Mouse (Mus musculus) neural tube, embryonic 14.5 days (tissue): ENCODE data around the gene Oaf. TPM values are rescaled to one million over a fixed set of nuclear protein-coding genes. Genes with fewer than 3 reads are reported as not detected.

Source experiments
- ATAC-seq: fragments of 200-750 bp; cut with Nextera tagmentation; 2 replicates; pipeline ENCODE4 v1.8.0; 2017; ENCODE audit warnings: low read depth, mild to moderate bottlenecking, moderate TSS enrichment, moderate library complexity
- H3K27ac ChIP-seq: fragments of 300-500 bp; sonication (generic); 2 replicates; pipeline ENCODE4 v1.5.1; 2014; ENCODE audit warnings: low read depth, mild to moderate bottlenecking, control low read depth, low read length, moderate library complexity, mixed read lengths
- H3K27me3 ChIP-seq: fragments of 300-500 bp; sonication (generic); 2 replicates; pipeline ENCODE4 v1.6.1; 2014; ENCODE audit warnings: low read length; ENCODE audit not compliant: control insufficient read depth, insufficient read depth
- H3K36me3 ChIP-seq: fragments of 300-500 bp; sonication (generic); 2 replicates; pipeline ENCODE4 v1.6.1; 2014; ENCODE audit warnings: low read length, mixed read lengths; ENCODE audit not compliant: control insufficient read depth, insufficient read depth
- H3K4me1 ChIP-seq: fragments of 300-500 bp; sonication (generic); 2 replicates; pipeline ENCODE4 v1.6.1; 2014; ENCODE audit warnings: low read length; ENCODE audit not compliant: control insufficient read depth, insufficient read depth
- H3K4me2 ChIP-seq: fragments of 300-500 bp; sonication (generic); 2 replicates; pipeline ENCODE4 v1.6.1; 2014; ENCODE audit warnings: mild to moderate bottlenecking, low read depth, low read length, control low read depth
- H3K4me3 ChIP-seq: fragments of 300-500 bp; sonication (generic); 2 replicates; pipeline ENCODE4 v1.5.1; 2014; ENCODE audit warnings: low read depth, low read length, control low read depth, mixed read lengths
- H3K9ac ChIP-seq: fragments of 300-500 bp; sonication (generic); replicated peaks from 2 replicates; pipeline ENCODE4 v1.6.1; 2014; ENCODE audit warnings: low read depth, mild to moderate bottlenecking, control low read depth, low read length, mixed read lengths
- H3K9me3 ChIP-seq: fragments of 300-500 bp; sonication (generic); 2 replicates; pipeline ENCODE4 v1.6.1; 2016; ENCODE audit warnings: low read length; ENCODE audit not compliant: control insufficient read depth
- WGBS: fragments of 180-500 bp; shearing (Covaris S2); extraction: QIAGEN DNeasy Blood & Tissue Kit; methylation state at CpG from one replicate; pipeline ENCODE4 v1.1.7; 2014; 5-methylcytosine and 5-hydroxymethylcytosine counted together
- polyA plus RNA-seq: library from polyadenylated mRNA; unstranded; fragments of >200 nt; fragmentation: Nextera tagmentation; extraction: Ambion mirVana; gene quantifications from 2 replicates; pipeline ENCODE4 v1.2.1, GENCODE M21; 2014

The Oaf gene
- polyA plus RNA-seq, 1 experiment from 2014 or later = 2.3 TPM

DNA sequence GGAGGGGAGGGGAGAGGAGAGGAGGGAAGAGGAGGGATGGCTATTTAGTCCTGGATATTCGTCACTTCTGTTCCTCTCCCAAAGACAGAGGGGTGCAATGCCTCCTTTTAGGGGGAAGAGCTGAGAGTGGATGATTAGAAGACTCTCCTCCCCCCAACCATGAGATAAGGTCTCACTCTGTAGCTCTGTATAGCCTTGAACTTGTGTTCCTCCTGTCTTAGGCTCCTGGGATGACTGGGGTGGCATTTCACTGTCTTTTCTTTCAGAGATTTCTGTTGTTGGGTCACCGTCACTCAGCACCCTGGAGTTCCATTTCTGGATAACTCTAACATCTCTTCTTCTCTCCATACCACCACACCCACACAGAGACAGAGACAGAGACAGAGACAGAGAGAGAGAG lies 1.5 kb downstream of the Oaf start:
- no peak overlapping the region for H3K27ac ChIP-seq
- WGBS = 49% methylated on average over 2 of the region's 2 CpGs
- H3K4me3 ChIP-seq = peak overlapping the region; percentile 50; the same call in 1 of the 2 replicates
- H3K36me3 ChIP-seq = no peaks in the 10 kb centered on the region
- peaks cover 17% of the 10 kb centered on the region for H3K27me3 ChIP-seq
- peak overlapping the region; percentile 7; the same call in 1 of the 2 replicates for H3K4me2 ChIP-seq
- ATAC-seq = no peak
- H3K9ac ChIP-seq = no peak overlapping the region
- no peaks in the 10 kb centered on the region for H3K9me3 ChIP-seq
- H3K4me1 ChIP-seq = peaks cover 4% of the 10 kb centered on the region; the same call in 1 of the 2 replicates

DNA sequence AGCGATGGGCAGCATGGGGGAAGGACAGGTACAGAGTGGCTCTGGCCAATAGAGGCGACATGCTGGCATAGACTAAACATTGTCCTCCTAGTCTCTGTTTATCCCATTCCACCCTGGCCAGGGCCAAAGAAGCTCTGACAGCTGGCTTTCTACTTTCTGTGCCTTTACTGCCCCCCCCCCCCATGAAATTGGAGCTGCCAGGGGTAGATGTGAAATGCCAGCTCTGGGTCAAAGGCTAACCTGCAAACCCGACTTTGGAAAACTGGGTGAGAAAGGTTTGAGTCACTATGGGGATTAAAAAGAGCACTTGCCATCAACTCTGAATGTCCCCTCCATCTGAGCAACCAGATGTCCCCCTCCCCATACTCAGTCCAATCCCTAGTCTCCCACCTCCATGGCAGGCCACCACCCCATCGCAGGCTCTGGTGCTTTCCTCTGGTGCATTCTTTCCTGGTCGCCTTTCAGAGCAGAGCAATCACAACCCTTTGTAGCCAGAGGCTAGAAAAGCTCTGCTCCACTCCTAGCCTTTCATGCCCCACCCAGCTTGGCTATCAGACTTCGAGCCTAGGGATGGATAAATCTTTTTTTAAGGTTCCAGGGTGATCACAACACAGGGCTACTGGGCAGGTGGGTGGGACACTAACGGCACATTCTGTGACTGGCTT lies 2.5 kb downstream of the Oaf start:
- H3K4me3 ChIP-seq = no peak overlapping the region
- no peaks in the 10 kb centered on the region for H3K36me3 ChIP-seq
- H3K9me3 ChIP-seq = no peaks in the 10 kb centered on the region
- no peak overlapping the region for H3K4me2 ChIP-seq
- H3K27ac ChIP-seq = no peak overlapping the region
- H3K9ac ChIP-seq = no peak overlapping the region
- 52% methylated on average over 7 of the region's 7 CpGs for WGBS
- H3K27me3 ChIP-seq = peaks cover 17% of the 10 kb centered on the region
- ATAC-seq = no peak
- peaks cover 4% of the 10 kb centered on the region; the same call in 1 of the 2 replicates for H3K4me1 ChIP-seq

DNA sequence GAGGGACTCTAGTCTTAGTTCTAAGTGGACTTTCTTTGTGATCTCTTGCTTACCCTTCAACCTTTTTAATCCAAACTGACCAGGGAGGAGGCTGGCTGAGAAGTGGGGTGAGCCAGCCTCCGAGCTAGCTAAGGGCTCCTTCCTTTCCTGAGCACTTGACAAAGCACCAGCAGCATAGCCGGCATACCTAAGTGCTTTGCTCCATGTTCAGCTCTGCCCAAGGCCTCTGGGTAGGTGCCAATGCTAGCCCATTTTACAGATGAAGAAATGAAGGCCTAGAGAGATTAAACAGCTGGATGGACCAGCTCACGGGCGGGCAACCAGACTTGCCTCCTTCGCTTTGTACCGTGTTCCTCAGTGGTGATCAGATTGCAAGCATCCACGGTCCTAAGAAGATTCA lies 3.1 kb downstream of the Oaf start:
- H3K9me3 ChIP-seq = no peaks in the 10 kb centered on the region
- no peak overlapping the region for H3K9ac ChIP-seq
- peaks cover 4% of the 10 kb centered on the region; the same call in 1 of the 2 replicates for H3K4me1 ChIP-seq
- no peak overlapping the region for H3K4me3 ChIP-seq
- no peaks in the 10 kb centered on the region for H3K36me3 ChIP-seq
- WGBS = 94% methylated on average over 7 of the region's 7 CpGs
- no peak overlapping the region for H3K4me2 ChIP-seq
- H3K27ac ChIP-seq = no peak overlapping the region
- peaks cover 17% of the 10 kb centered on the region for H3K27me3 ChIP-seq
- ATAC-seq = no peak

GRCm38 (mm10) chr9:43236106-43236505 lies 3.6 kb downstream of the Oaf start:
- ATAC-seq = no peak
- peaks cover 4% of the 10 kb centered on the region; the same call in 1 of the 2 replicates for H3K4me1 ChIP-seq
- no peak overlapping the region for H3K4me3 ChIP-seq
- no peak overlapping the region for H3K9ac ChIP-seq
- 85% methylated on average over 1 of the region's 1 CpGs for WGBS
- no peaks in the 10 kb centered on the region for H3K9me3 ChIP-seq
- H3K36me3 ChIP-seq = no peaks in the 10 kb centered on the region
- no peak overlapping the region for H3K4me2 ChIP-seq
- H3K27ac ChIP-seq = no peak overlapping the region
- H3K27me3 ChIP-seq = peaks cover 17% of the 10 kb centered on the region

DNA sequence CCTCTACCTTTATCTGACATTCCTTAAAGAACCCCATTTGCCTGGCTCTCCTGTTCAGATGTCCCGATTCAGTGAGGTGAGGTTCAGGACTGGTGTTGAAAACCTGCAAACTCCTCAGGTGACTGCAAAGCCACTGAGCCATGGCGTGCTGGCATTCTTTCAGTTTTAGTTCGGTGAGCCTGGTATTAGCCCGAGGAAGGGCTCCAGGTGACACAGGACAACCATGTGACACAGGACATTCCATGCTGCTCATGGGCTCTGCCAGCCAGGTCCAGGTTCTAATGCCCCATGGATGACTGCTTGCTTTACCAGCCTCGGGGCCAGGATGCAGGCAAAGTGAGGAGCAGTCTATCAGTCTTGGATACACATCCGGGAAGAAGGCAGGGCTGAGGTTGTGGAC lies 4.4 kb downstream of the Oaf start:
- H3K4me3 ChIP-seq = no peak overlapping the region
- H3K9ac ChIP-seq = no peak overlapping the region
- no peak overlapping the region for H3K4me2 ChIP-seq
- no peak overlapping the region for H3K27ac ChIP-seq
- ATAC-seq = no peak
- no peaks in the 10 kb centered on the region for H3K36me3 ChIP-seq
- peaks cover 3% of the 10 kb centered on the region; the same call in 1 of the 2 replicates for H3K4me1 ChIP-seq
- 91% methylated on average over 6 of the region's 6 CpGs for WGBS
- H3K9me3 ChIP-seq = no peaks in the 10 kb centered on the region
- peaks cover 17% of the 10 kb centered on the region for H3K27me3 ChIP-seq

GRCm38 (mm10) chr9:43234496-43234895 lies 5.2 kb downstream of the Oaf start:
- Histone ChIP-seq H3K27ac (no peak overlapping the region), H3K4me3 (no peak overlapping the region), H3K36me3 (no peaks in the 10 kb centered on the region), H3K9me3 (no peaks in the 10 kb centered on the region), H3K4me2 (no peak overlapping the region), H3K9ac (no peak overlapping the region), H3K27me3 (peaks cover 16% of the 10 kb centered on the region), H3K4me1 (no peaks in the 10 kb centered on the region)
- 92% methylated on average over 5 of the region's 5 CpGs for WGBS
- no peak for ATAC-seq

- H3K4me1 ChIP-seq = no peaks in the 10 kb centered on the region
- peaks cover 7% of the 10 kb centered on the region for H3K27me3 ChIP-seq
- H3K9ac ChIP-seq = no peak overlapping the region
- WGBS = 96% methylated on average over 1 of the region's 1 CpGs
- H3K4me2 ChIP-seq = no peak overlapping the region
- no peaks in the 10 kb centered on the region for H3K36me3 ChIP-seq
- H3K27ac ChIP-seq = no peak overlapping the region
- ATAC-seq = no peak
- no peaks in the 10 kb centered on the region for H3K9me3 ChIP-seq
- H3K4me3 ChIP-seq = no peak overlapping the region
These were observed 6.2 kb downstream of the Oaf start for GRCm38 (mm10) chr9:43233515-43233914.

DNA sequence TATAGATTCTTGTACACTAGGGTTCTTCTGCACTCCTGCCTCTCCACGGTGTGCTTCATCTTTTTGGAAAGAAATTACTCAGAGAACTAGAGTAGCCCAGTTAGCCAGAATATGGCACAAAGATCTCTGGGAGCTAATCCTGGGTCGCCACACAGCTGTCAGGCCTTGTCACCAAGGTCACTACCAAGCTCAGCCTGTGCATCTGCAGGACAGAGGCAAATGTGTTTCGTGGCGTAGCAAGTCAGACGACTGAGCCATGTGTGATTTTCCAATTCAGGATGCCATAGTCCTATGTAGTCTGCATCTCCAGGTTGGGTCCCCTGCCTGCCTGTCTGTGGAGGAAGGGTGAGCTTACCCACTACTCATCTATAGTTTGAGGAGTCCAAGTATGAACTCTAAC lies 6.7 kb downstream of the Oaf start:
- Histone ChIP-seq H3K4me1 (no peaks in the 10 kb centered on the region), H3K9ac (no peak overlapping the region), H3K36me3 (no peaks in the 10 kb centered on the region), H3K4me3 (no peak overlapping the region), H3K4me2 (no peak overlapping the region), H3K9me3 (no peaks in the 10 kb centered on the region), H3K27ac (no peak overlapping the region), H3K27me3 (peaks cover 2% of the 10 kb centered on the region; the same call in 1 of the 2 replicates)
- ATAC-seq = no peak
- WGBS = 85% methylated on average over 5 of the region's 5 CpGs

GRCm38 (mm10) chr9:43232286-43232685 lies 7.4 kb downstream of the Oaf start:
- no peaks in the 10 kb centered on the region for H3K36me3 ChIP-seq
- 14% methylated on average over 5 of the region's 5 CpGs for WGBS
- H3K4me2 ChIP-seq = no peak overlapping the region
- H3K4me3 ChIP-seq = no peak overlapping the region
- H3K9ac ChIP-seq = no peak overlapping the region
- H3K27ac ChIP-seq = no peak overlapping the region
- H3K27me3 ChIP-seq = no peaks in the 10 kb centered on the region
- H3K9me3 ChIP-seq = no peaks in the 10 kb centered on the region
- no peaks in the 10 kb centered on the region for H3K4me1 ChIP-seq
- no peak for ATAC-seq
